Mouse (Mus musculus) hindbrain, postnatal 0 days (tissue): ENCODE measurements around the gene Trim17. TPM values are rescaled to one million over a fixed set of nuclear protein-coding genes. Genes with fewer than 3 reads are reported as not detected.

Experiments
- ATAC-seq: fragments of 200-750 bp; cut with Nextera tagmentation; 2 replicates; pipeline ENCODE4 v1.8.0; 2017; ENCODE audit warnings: mild to moderate bottlenecking, moderate TSS enrichment, moderate library complexity
- DNase-seq: peaks from one replicate; pipeline ENCODE4 v3.0.0-alpha.2; 2015; ENCODE audit warnings: low spot score
- H3K27ac ChIP-seq: fragments of 300-500 bp; sonication (generic); 2 replicates; pipeline ENCODE4 v1.5.1; 2014; ENCODE audit warnings: mild to moderate bottlenecking
- H3K27me3 ChIP-seq: fragments of 300-500 bp; sonication (generic); 2 replicates; pipeline ENCODE4 v1.6.1; 2014; ENCODE audit warnings: low read length, mixed read lengths; ENCODE audit not compliant: insufficient read depth
- H3K36me3 ChIP-seq: fragments of 300-500 bp; sonication (generic); 2 replicates; pipeline ENCODE4 v1.6.1; 2014; ENCODE audit warnings: low read length, mixed read lengths; ENCODE audit not compliant: insufficient read depth
- H3K4me1 ChIP-seq: fragments of 300-500 bp; sonication (generic); 2 replicates; pipeline ENCODE4 v1.6.1; 2014; ENCODE audit warnings: antibody characterized with exemption, low read length, mixed read lengths; ENCODE audit not compliant: insufficient read depth
- H3K4me2 ChIP-seq: fragments of 300-500 bp; sonication (generic); 2 replicates; pipeline ENCODE4 v1.6.1; 2014; ENCODE audit warnings: low read depth, mild to moderate bottlenecking, low read length, moderate library complexity, mixed read lengths
- H3K4me3 ChIP-seq: fragments of 300-500 bp; sonication (generic); 2 replicates; pipeline ENCODE4 v1.5.1; 2014; ENCODE audit warnings: low read length
- H3K9ac ChIP-seq: fragments of 300-500 bp; sonication (generic); replicated peaks from 2 replicates; pipeline ENCODE4 v1.6.1; 2014; ENCODE audit warnings: mild to moderate bottlenecking, low read length, moderate library complexity, mixed read lengths
- H3K9me3 ChIP-seq: fragments of 300-500 bp; sonication (generic); 2 replicates; pipeline ENCODE4 v1.6.1; 2016; ENCODE audit warnings: low read length, mixed read lengths
- CTCF ChIP-seq: IDR thresholded peaks from 2 replicates; pipeline ENCODE4 v1.5.1; 2016; ENCODE audit warnings: antibody characterized with exemption, control low read depth, low read depth
- whole genome bisulfite sequencing: fragments of 180-500 bp; shearing (Covaris S2); extraction: QIAGEN DNeasy Blood & Tissue Kit; methylation state at CpG from one replicate; pipeline ENCODE4 v1.1.7; 2014; 5-methylcytosine and 5-hydroxymethylcytosine counted together
- microRNA-seq, 2 experiments: library from miRNA; unstranded; fragments of <30 nt; microRNA quantifications; one replicate each; pipeline ENCODE4; 2016
- polyA plus RNA-seq: library from polyadenylated mRNA; unstranded; fragments of >200 nt; fragmentation: Nextera tagmentation; extraction: Ambion mirVana; gene quantifications from 2 replicates; pipeline ENCODE4 v1.2.1, GENCODE M21; 2015
- total RNA-seq: library from RNA; depleted of rRNA; stranded (reverse); fragments of >200 nt; gene quantifications from 2 replicates; pipeline ENCODE4 v1.2.3, GENCODE M21; 2014; rRNA removed

Trim17 gene
- total and polyA plus RNA-seq, 2 experiments from 2014 or later: 0.55 to 4.3 TPM

DNA sequence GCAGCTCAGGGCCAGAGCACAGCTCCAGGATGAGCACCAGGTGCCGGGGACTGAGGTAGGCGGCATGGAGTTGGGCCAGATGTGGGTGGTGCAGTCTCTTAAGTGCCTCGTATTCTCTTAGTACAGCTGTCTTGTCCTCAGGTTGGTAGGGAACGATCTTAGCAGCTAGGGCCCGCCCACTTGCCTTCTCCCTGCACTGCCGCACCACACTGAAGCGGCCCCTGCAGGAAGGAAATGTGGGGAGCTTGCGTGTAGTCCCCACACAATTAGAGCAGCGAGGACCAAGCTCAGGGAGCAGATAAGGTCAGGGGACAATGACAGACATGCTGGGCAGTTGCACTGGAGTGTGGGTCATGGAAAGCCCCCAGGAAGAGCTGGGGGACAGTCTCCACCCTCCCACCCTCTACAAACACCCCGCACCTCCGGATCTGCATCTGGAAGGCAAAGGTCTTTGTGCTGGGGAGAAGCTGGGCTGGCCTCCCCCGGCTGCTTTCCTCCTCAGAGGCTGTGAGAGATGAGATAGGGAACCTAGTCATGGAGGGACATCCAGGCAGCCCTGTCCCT, 41.4 kb downstream of the Trim17 start:
- no peak overlapping the region for H3K4me3 ChIP-seq
- no peak overlapping the region for H3K9ac ChIP-seq
- H3K27me3 ChIP-seq: no peaks in the 10 kb centered on the region
- DNase-seq (no peak), ATAC-seq (0 out of 2 replicates have a peak, but pooled peaks have one; percentile 8)
- H3K36me3 ChIP-seq: 0 out of 2 replicates have a peak, but pooled peaks cover 2% of the 10 kb centered on the region
- 55% methylated on average over 12 of the region's 12 CpGs for WGBS
- TF ChIP-seq CTCF: no peak
- H3K9me3 ChIP-seq: no peaks in the 10 kb centered on the region
- no peak overlapping the region for H3K4me2 ChIP-seq
- H3K4me1 ChIP-seq: no peaks in the 10 kb centered on the region
- H3K27ac ChIP-seq: no peak overlapping the region

DNA sequence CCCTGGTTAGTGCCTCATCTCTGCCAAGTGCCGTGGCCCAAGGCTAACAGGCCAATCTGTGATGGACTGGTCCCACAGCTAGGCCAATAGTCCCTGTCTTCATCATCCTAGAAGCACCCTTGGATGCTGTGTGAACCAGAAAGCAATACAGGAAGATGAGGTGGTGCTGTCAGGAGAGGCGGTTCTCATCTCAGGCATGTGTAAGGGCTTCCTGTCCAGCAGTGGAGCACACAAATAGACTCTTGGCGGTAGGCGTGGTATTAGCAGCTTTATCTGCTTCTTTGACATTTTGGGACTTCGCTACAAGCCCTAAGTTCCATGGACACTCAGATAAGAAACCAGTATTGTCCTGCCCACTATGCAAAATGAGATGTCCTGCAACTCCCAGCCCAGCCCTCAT, 43.1 kb downstream of the Trim17 start:
- ATAC-seq (no peak), DNase-seq (no peak)
- H3K27ac ChIP-seq: no peak overlapping the region
- 84% methylated on average over 5 of the region's 5 CpGs for WGBS
- H3K4me3 ChIP-seq: no peak overlapping the region
- no peaks in the 10 kb centered on the region for H3K4me1 ChIP-seq
- H3K4me2 ChIP-seq: no peak overlapping the region
- no peaks in the 10 kb centered on the region for H3K9me3 ChIP-seq
- no peak overlapping the region for H3K9ac ChIP-seq
- no peak for TF ChIP-seq CTCF
- H3K27me3 ChIP-seq: no peaks in the 10 kb centered on the region
- no peaks in the 10 kb centered on the region for H3K36me3 ChIP-seq

GRCm38 (mm10) chr11:58999158-58999557, 44.7 kb downstream of the Trim17 start:
- DNase-seq (no peak), ATAC-seq (no peak)
- 56% methylated on average over 11 of the region's 11 CpGs for WGBS
- Histone ChIP-seq H3K4me2 (no peak overlapping the region), H3K9ac (no peak overlapping the region), H3K4me1 (no peaks in the 10 kb centered on the region), H3K9me3 (no peaks in the 10 kb centered on the region), H3K36me3 (no peaks in the 10 kb centered on the region), H3K4me3 (no peak overlapping the region), H3K27ac (no peak overlapping the region), H3K27me3 (no peaks in the 10 kb centered on the region)
- no peak for TF ChIP-seq CTCF

DNA sequence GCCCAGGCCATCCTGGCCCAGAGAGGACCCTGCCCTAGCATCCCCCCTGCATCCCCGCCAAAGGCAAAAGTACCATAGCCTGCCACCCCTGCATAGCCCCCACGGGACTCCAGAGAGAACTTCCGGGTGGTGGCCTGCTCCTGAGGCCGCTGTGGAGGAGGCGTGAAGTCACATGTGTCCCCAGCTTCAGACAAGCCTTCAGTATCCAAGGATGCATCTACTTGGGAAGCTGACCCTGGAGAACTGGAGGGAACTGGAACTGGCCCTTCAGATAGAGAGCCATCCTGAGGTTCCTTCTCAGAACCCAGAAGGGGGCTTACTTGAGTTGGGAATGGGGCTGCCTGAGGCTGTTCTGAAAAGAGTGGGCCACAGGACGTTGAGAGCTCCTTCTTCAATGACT, 45.3 kb downstream of the Trim17 start:
- Histone ChIP-seq H3K36me3 (no peaks in the 10 kb centered on the region), H3K27me3 (no peaks in the 10 kb centered on the region), H3K27ac (no peak overlapping the region), H3K9me3 (no peaks in the 10 kb centered on the region), H3K9ac (no peak overlapping the region), H3K4me3 (no peak overlapping the region), H3K4me2 (no peak overlapping the region), H3K4me1 (no peaks in the 10 kb centered on the region)
- no peak for TF ChIP-seq CTCF
- ATAC-seq (no peak), DNase-seq (no peak)
- WGBS: 83% methylated on average over 6 of the region's 6 CpGs

DNA sequence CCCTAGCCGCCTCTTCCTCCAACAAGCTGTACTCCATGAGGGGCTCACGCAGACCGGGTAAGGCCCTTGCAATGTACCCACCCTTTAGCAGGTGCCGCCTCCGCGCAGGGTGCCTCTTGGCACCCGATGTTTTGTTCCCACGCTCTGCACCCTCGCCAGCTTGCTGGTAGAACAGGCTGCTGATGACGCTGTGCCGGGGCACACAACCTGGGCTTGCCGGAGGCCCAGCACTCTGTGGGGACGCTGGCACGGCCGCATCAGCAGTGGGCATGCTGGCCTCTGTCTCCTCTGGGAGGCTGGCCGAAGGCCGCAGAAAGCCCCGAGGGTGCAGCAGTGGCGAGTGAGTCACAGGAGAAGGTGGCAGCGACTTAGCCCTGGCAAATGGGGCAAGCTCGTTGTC, 46.1 kb downstream of the Trim17 start:
- ATAC-seq: no peak
- no peaks in the 10 kb centered on the region for H3K27me3 ChIP-seq
- no peak overlapping the region for H3K4me2 ChIP-seq
- WGBS: 95% methylated on average over 21 of the region's 21 CpGs
- no peaks in the 10 kb centered on the region for H3K9me3 ChIP-seq
- no peak overlapping the region for H3K27ac ChIP-seq
- TF ChIP-seq CTCF: no peak
- no peak overlapping the region for H3K9ac ChIP-seq
- no peak overlapping the region for H3K4me3 ChIP-seq
- H3K4me1 ChIP-seq: no peaks in the 10 kb centered on the region
- no peak for DNase-seq
- H3K36me3 ChIP-seq: no peaks in the 10 kb centered on the region

DNA sequence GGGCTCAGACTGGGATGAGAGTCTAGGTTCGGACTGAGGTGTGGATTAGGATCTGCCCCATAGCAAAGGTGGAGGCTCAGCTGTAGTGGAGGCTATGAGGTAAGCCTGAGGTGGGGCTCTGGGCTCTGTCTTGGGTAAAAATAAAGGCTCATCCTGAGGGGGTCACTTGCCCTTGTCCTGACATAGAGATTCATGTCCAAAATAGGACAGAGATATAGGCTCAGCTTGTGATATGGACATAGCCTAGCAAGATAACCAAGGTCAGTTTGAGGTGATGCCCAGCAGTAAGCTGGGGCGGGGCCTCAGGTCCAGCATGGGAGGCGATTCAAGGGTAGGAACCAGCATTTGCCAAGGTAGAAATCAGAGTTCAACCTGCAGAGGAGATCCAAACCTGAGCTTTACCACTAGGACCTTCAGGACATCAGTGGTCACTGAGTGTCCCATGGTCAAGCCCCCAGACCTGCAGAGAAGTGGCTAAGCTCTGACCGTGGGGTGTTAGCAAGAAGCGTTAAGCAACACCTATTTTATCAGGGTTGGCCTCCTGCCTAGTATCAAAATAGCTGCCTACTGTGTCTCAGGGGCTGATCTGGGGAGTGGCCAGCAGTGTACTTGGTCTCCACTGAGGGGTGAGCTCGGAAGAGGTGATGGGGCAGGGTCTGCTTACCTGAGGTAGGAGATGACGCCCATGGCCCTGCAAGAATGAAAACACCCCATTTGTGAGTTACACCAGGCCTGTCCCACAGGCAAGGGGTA, 48.0 kb downstream of the Trim17 start:
- WGBS: 82% methylated on average over 7 of the region's 7 CpGs
- no peaks in the 10 kb centered on the region for H3K9me3 ChIP-seq
- H3K4me2 ChIP-seq: no peak overlapping the region
- H3K4me3 ChIP-seq: no peak overlapping the region
- ATAC-seq (no peak), DNase-seq (no peak)
- H3K27me3 ChIP-seq: no peaks in the 10 kb centered on the region
- no peaks in the 10 kb centered on the region for H3K36me3 ChIP-seq
- no peak for TF ChIP-seq CTCF
- H3K4me1 ChIP-seq: no peaks in the 10 kb centered on the region
- no peak overlapping the region for H3K9ac ChIP-seq
- H3K27ac ChIP-seq: no peak overlapping the region

DNA sequence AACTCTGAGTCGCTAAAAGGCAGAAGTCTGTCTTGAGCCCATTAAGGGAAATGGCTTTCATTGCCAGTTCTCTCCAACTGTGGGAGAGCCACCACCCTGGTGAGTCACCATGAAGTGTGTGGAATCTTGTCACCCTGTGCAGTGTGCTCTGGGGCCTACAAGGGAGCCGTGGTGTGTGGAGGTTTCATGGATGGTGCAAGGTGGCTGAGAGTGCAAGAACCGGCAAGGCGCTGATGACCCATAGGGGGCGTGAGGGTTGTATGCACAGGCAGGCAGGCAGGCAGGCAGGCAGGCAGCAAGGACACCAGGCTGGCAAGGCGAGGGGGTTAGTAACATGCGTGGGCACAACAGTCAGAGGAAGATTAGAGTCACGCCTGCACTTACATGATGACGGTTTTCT, 60.6 kb downstream of the Trim17 start:
- WGBS: 36% methylated on average over 9 of the region's 9 CpGs
- Histone ChIP-seq H3K27ac (no peak overlapping the region), H3K27me3 (no peaks in the 10 kb centered on the region), H3K36me3 (no peaks in the 10 kb centered on the region), H3K4me2 (no peak overlapping the region), H3K9me3 (no peaks in the 10 kb centered on the region), H3K9ac (no peak overlapping the region), H3K4me1 (no peaks in the 10 kb centered on the region), H3K4me3 (no peak overlapping the region)
- ATAC-seq (no peak), DNase-seq (peak; percentile 24)
- TF ChIP-seq CTCF: peak; percentile 68

Small RNA genes within 50 kb of the gene (microRNA-seq; reads per million reads assigned to microRNA genes)
- 0 reads per million in 2 experiments for gene Gm44313

Other genes starting within 250 kb of the Trim17 start
- not detected in 2 replicates for gene Olfr318, start 230.7 kb upstream of the Trim17 start, total RNA-seq
- gene Olfr318, start 230.7 kb upstream of the Trim17 start, polyA plus RNA-seq: not detected in 2 replicates
- 1.7 and 2.3 TPM in 2 replicates for gene Olfr317, start 215.5 kb upstream of the Trim17 start, total RNA-seq
- 0.08 and 0.18 TPM in 2 replicates for gene Olfr317, start 215.5 kb upstream of the Trim17 start, polyA plus RNA-seq
- gene Olfr316, start 202.0 kb upstream of the Trim17 start, total RNA-seq: not detected in 2 replicates
- gene Olfr316, start 202.0 kb upstream of the Trim17 start, polyA plus RNA-seq: not detected in 2 replicates
- gene Olfr315, start 181.5 kb upstream of the Trim17 start, total RNA-seq: not detected in 2 replicates
- not detected in 2 replicates for gene Olfr315, start 181.5 kb upstream of the Trim17 start, polyA plus RNA-seq
- not detected in 2 replicates for gene Olfr314, start 171.7 kb upstream of the Trim17 start, total RNA-seq
- not detected in 2 replicates for gene Olfr314, start 171.7 kb upstream of the Trim17 start, polyA plus RNA-seq
- gene Fam183b, start 152.7 kb upstream of the Trim17 start, total RNA-seq: 4.7 and 5.9 TPM in 2 replicates
- 11.1 and 15.0 TPM in 2 replicates for gene Fam183b, start 152.7 kb upstream of the Trim17 start, polyA plus RNA-seq
- gene Olfr313, start 139.7 kb upstream of the Trim17 start, total RNA-seq: not detected in 2 replicates
- not detected in 2 replicates for gene Olfr313, start 139.7 kb upstream of the Trim17 start, polyA plus RNA-seq
- not detected in 2 replicates for gene Olfr312, start 125.4 kb upstream of the Trim17 start, total RNA-seq
- gene Olfr312, start 125.4 kb upstream of the Trim17 start, polyA plus RNA-seq: not detected in 2 replicates
- gene Olfr311, start 115.4 kb upstream of the Trim17 start, total RNA-seq: not detected in 2 replicates
- gene Olfr311, start 115.4 kb upstream of the Trim17 start, polyA plus RNA-seq: not detected in 2 replicates
- 13.3 and 16.4 TPM in 2 replicates for gene Gm12258, start 107.5 kb upstream of the Trim17 start, total RNA-seq
- 7.9 and 9.9 TPM in 2 replicates for gene Gm12258, start 107.5 kb upstream of the Trim17 start, polyA plus RNA-seq
- 6.9 and 8.7 TPM in 2 replicates for gene 2810021J22Rik, start 87.5 kb upstream of the Trim17 start, total RNA-seq
- gene 2810021J22Rik, start 87.5 kb upstream of the Trim17 start, polyA plus RNA-seq: 5.4 and 7.7 TPM in 2 replicates
- 7.1 and 7.2 TPM in 2 replicates for gene Zfp39, start 50.5 kb upstream of the Trim17 start, total RNA-seq
- 4.2 and 4.7 TPM in 2 replicates for gene Zfp39, start 50.5 kb upstream of the Trim17 start, polyA plus RNA-seq
- gene Btnl10, start 36.8 kb upstream of the Trim17 start, total RNA-seq: not detected in 2 replicates
- 0.04 TPM in 1 of 2 replicates, not detected in the other for gene Btnl10, start 36.8 kb upstream of the Trim17 start, polyA plus RNA-seq
- 975 and 1,069 TPM in 2 replicates for gene Rnf187, start 15.8 kb upstream of the Trim17 start, total RNA-seq
- 649 and 670 TPM in 2 replicates for gene Rnf187, start 15.8 kb upstream of the Trim17 start, polyA plus RNA-seq
- gene Hist3h2ba, start 5.8 kb upstream of the Trim17 start, total RNA-seq: 625 and 1,276 TPM in 2 replicates
- 103 and 109 TPM in 2 replicates for gene Hist3h2ba, start 5.8 kb upstream of the Trim17 start, polyA plus RNA-seq
- gene Hist3h2a, start within 50 bp of the Trim17 start, total RNA-seq: 218 and 236 TPM in 2 replicates
- 49.6 and 53.3 TPM in 2 replicates for gene Hist3h2a, start within 50 bp of the Trim17 start, polyA plus RNA-seq
- 31.7 and 31.8 TPM in 2 replicates for gene Trim11, start 23.4 kb downstream of the Trim17 start, total RNA-seq
- 14.1 and 15.9 TPM in 2 replicates for gene Trim11, start 23.4 kb downstream of the Trim17 start, polyA plus RNA-seq
- gene Obscn, start 181.7 kb downstream of the Trim17 start, total RNA-seq: 2.3 and 2.8 TPM in 2 replicates
- gene Obscn, start 181.7 kb downstream of the Trim17 start, polyA plus RNA-seq: 0.30 and 0.41 TPM in 2 replicates
- gene Iba57, start 209.1 kb downstream of the Trim17 start, total RNA-seq: 13.3 and 14.8 TPM in 2 replicates
- gene Iba57, start 209.1 kb downstream of the Trim17 start, polyA plus RNA-seq: 9.3 and 10.7 TPM in 2 replicates
- gene Gjc2, start 228.5 kb downstream of the Trim17 start, total RNA-seq: 2.3 and 3.2 TPM in 2 replicates
- gene Gjc2, start 228.5 kb downstream of the Trim17 start, polyA plus RNA-seq: 0.38 and 0.76 TPM in 2 replicates
- 124 TPM in 2 replicates for gene Guk1, start 237.5 kb downstream of the Trim17 start, total RNA-seq
- 258 and 271 TPM in 2 replicates for gene Guk1, start 237.5 kb downstream of the Trim17 start, polyA plus RNA-seq
- gene Mrpl55, start 247.8 kb downstream of the Trim17 start, total RNA-seq: 88.3 and 90.6 TPM in 2 replicates
- gene Mrpl55, start 247.8 kb downstream of the Trim17 start, polyA plus RNA-seq: 119 and 123 TPM in 2 replicates